Mouse (Mus musculus) limb, embryonic 10.5 days (tissue): ENCODE measurements around the gene Hira. TPM values are rescaled to one million over a fixed set of nuclear protein-coding genes. Genes with fewer than 3 reads are reported as not detected.
A peak's percentile ranks its signal among the peaks of the same experiment; 100 is the strongest.
"Not testable (repeated sequence)": the region's sequence is repeated elsewhere in the genome, so short reads cannot be mapped to it uniquely, and the experiment has no call there.

Source experiments
- DNase-seq: peaks from one replicate; pipeline ENCODE4 v3.0.0-alpha.2; 2017; ENCODE audit warnings: low spot score
- H3K27ac ChIP-seq: fragments of 300-500 bp; sonication (generic); 2 replicates; pipeline ENCODE4 v1.5.1; 2016; ENCODE audit warnings: mild to moderate bottlenecking
- H3K27me3 ChIP-seq: fragments of 300-500 bp; sonication (generic); 2 replicates; pipeline ENCODE4 v1.6.1; 2016; ENCODE audit warnings: low read depth, mild to moderate bottlenecking; ENCODE audit not compliant: poor library complexity, severe bottlenecking
- H3K36me3 ChIP-seq: fragments of 300-500 bp; sonication (generic); 2 replicates; pipeline ENCODE4 v1.6.1; 2016; ENCODE audit warnings: mild to moderate bottlenecking, moderate library complexity
- H3K4me1 ChIP-seq: fragments of 300-500 bp; sonication (generic); 2 replicates; pipeline ENCODE4 v1.6.1; 2016
- H3K4me3 ChIP-seq: fragments of 300-500 bp; sonication (generic); 2 replicates; pipeline ENCODE4 v1.5.1; 2016; ENCODE audit warnings: mild to moderate bottlenecking, moderate library complexity
- H3K9me3 ChIP-seq: fragments of 300-500 bp; sonication (generic); replicated peaks from 2 replicates; pipeline ENCODE4 v1.6.1; 2016; ENCODE audit warnings: mild to moderate bottlenecking
- WGBS: fragments of 180-500 bp; shearing (Covaris S2); methylation state at CpG from one replicate; pipeline ENCODE4 v1.1.7; 2016; 5-methylcytosine and 5-hydroxymethylcytosine counted together
- polyA plus RNA-seq: library from polyadenylated mRNA; unstranded; fragments of >200 nt; fragmentation: Nextera tagmentation; extraction: Ambion mirVana; gene quantifications from 2 replicates; pipeline ENCODE4 v1.2.1, GENCODE M21; 2016

Hira gene
- polyA plus RNA-seq, 1 experiment from 2014 or later, result 25.6 TPM

DNA sequence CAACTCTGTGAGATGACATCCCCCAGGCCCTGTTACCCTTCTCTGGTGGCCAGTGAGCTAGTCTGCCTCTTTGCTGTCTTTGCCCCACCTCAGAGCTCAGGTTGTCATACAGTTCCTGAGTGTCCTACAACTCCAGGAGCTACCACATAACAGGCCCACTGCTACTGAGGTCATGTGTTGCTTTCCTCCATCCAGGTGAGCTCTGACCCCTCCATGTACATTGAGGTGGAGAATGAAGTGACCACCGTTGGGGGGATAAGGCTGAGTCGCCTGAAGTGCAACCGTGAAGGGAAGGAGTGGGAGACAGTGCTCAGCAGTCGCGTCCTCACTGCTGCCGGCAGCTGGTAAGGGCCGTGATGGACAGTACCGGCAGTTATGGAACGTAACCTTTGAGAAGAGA lies 72.1 kb downstream of the Hira start:
- Histone ChIP-seq H3K4me3 (no peak overlapping the region), H3K27ac (no peak overlapping the region), H3K9me3 (no peaks in the 10 kb centered on the region), H3K36me3 (peaks cover 99% of the 10 kb centered on the region), H3K27me3 (no peaks in the 10 kb centered on the region), H3K4me1 (no peaks in the 10 kb centered on the region)
- DNase-seq, result peak; percentile 21
- WGBS, result 95% methylated on average over 9 of the region's 9 CpGs

DNA sequence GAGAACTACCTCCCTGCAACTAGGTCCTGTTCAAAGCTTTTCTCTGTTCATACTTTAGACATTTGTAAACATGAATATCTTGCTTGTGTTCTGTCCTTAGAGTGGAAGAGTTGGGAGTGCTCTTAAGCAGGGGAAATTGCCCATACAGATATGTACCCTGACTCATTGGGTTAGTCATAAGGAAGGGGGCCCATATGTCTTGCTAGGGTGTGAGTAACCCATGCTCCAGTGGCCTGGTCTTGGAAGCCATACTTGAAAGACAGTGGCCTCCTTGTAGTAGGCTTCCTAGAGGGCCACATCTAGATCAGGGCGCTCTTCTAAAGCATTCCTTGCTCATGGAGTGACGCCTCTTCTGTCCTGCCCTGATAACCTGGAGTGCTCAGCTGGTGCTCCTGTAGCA lies 73.5 kb downstream of the Hira start:
- Histone ChIP-seq H3K9me3 (no peaks in the 10 kb centered on the region), H3K27ac (no peak overlapping the region), H3K4me1 (no peaks in the 10 kb centered on the region), H3K36me3 (peaks cover 100% of the 10 kb centered on the region), H3K27me3 (no peaks in the 10 kb centered on the region), H3K4me3 (no peak overlapping the region)
- DNase-seq, result no peak
- WGBS, result 92% methylated on average over 2 of the region's 2 CpGs

DNA sequence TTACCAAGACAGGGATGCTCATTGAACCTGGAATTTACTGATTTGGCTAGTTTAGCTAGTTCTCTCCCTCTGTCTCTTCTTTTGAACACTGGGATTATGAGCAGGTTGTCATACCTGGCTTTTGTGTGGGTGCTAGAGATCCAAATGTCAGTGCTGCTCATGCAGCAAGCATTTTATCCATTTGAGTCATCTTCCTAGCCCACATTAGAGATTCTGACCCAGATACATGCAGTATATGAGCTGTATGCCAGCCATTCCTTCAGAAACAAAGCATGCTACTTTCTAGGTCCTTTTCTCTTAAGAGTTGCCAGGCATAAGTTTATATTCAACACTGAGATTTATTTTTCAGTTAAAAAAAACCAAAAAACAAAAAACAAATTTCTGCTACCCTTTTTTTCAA lies 76.0 kb downstream of the Hira start:
- peaks cover 100% of the 10 kb centered on the region for H3K36me3 ChIP-seq
- DNase-seq, result no peak

DNA sequence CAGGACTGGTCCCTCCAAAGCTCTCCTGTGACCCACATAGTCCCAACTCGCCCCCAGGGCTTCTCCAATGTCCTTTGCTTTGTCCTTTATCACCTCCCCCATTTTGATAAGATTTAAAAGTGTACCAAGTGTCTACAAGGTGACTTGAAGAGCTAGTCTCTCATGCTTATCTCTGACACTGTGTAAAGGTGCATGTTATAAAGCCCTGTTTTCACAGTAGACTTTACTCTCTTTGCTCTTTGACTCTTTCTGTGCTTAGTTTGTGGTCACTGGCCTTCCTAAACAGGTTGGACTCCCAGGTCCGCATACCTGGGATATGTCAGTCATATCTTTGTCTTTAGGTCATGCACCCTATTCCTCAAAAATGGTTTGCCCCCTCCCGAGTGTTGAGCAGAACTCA lies 78.2 kb downstream of the Hira start:
- peaks cover 2% of the 10 kb centered on the region; the same call in 1 of the 2 replicates for H3K9me3 ChIP-seq
- H3K27me3 ChIP-seq, result no peaks in the 10 kb centered on the region
- no peak overlapping the region for H3K4me3 ChIP-seq
- peaks cover 91% of the 10 kb centered on the region for H3K36me3 ChIP-seq
- H3K27ac ChIP-seq, result no peak overlapping the region
- H3K4me1 ChIP-seq, result no peaks in the 10 kb centered on the region
- WGBS, result 90% methylated on average over 3 of the region's 3 CpGs
- DNase-seq, result no peak

More for the DNA sequence above, 76.0 kb downstream of the Hira start:
- Histone ChIP-seq H3K4me1 (no peaks in the 10 kb centered on the region), H3K4me3 (no peak overlapping the region), H3K27ac (no peak overlapping the region), H3K9me3 (no peaks in the 10 kb centered on the region), H3K27me3 (no peaks in the 10 kb centered on the region)

DNA sequence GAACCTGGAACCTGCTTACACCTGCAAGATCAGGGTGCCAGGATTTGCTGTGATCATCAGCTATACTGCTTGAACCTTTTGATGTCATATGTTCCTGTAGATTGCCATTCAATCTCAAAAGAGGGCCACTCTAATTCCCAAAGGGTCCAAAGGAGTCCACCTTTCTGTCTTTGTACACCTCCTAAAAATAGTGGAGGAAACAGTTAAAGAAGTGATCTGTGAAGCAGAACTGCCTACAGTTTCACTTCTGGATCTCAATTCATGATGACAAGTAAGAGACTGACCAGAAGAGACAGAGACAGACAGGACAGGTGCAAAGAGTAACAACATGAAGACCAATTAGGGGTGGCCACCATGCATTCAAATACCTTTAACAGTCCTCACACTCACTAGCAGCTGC lies 86.6 kb downstream of the Hira start:
- Histone ChIP-seq H3K9me3 (peaks cover 9% of the 10 kb centered on the region; the same call in 1 of the 2 replicates), H3K4me1 (no peaks in the 10 kb centered on the region), H3K27me3 (no peaks in the 10 kb centered on the region), H3K27ac (no peak overlapping the region), H3K4me3 (no peak overlapping the region), H3K36me3 (peaks cover 87% of the 10 kb centered on the region)
- DNase-seq, result no peak

DNA sequence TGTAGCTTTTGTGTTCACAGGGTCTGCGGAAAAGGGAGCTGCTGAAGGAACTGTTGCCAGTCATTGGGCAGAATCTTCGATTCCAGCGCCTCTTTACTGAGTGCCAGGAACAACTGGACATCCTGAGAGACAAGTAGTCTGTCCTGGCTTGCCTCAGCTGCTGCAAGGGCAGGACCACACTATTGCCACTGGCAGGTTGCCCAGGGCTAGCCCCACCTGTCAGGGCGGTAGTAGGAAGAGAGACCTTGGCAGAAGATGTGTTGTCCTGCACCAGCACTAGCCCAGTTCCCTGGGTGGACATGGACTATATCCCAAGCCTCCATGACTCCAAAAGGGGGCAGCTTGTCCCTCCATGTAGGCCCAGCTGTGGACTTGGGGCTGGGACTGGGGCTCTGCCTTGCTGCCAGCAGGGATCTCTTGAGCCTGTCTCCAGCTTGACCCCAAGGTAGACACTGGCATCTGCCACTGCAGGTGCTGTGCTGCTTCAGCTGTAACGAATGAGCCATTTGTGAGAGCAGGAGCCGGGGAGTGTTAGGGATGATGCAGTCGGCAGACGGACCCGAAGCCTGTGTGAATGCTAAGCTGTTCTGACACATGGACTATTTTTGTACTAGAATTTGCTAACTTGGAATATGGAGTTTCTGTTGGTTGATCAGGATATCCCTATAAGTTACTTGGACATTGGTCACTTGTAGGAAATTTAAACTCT lies 92.7 kb downstream of the Hira start:
- DNase-seq, result no peak
- WGBS, result 97% methylated on average over 9 of the region's 9 CpGs
- Histone ChIP-seq H3K27me3 (no peaks in the 10 kb centered on the region), H3K4me1 (no peaks in the 10 kb centered on the region), H3K36me3 (peaks cover 71% of the 10 kb centered on the region), H3K27ac (no peak overlapping the region), H3K4me3 (no peak overlapping the region), H3K9me3 (no peaks in the 10 kb centered on the region)

DNA sequence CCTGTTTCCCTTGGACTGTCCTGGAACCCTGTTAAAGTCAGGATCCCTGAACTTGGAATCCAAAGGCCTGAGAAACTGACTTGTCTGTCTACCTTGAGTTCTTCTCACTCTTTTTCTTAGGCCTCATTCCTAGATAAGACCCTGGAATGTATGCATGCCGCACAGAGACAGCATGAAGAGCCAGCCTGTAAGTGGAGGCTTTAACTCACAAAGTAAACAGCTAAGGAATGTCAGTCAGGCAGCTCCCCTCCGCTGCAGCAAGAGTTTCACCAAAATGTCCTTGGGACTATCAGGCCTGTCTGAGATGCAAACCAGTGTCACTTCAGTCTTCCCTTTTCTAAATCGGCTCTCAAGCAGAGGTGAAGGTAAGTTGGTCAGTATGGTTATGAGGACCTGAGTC lies 94.0 kb downstream of the Hira start:
- Histone ChIP-seq H3K27me3 (no peaks in the 10 kb centered on the region), H3K4me1 (no peaks in the 10 kb centered on the region), H3K27ac (no peak overlapping the region), H3K9me3 (no peaks in the 10 kb centered on the region), H3K4me3 (no peak overlapping the region), H3K36me3 (peaks cover 64% of the 10 kb centered on the region)
- WGBS, result 85% methylated on average over 3 of the region's 3 CpGs
- no peak for DNase-seq

DNA sequence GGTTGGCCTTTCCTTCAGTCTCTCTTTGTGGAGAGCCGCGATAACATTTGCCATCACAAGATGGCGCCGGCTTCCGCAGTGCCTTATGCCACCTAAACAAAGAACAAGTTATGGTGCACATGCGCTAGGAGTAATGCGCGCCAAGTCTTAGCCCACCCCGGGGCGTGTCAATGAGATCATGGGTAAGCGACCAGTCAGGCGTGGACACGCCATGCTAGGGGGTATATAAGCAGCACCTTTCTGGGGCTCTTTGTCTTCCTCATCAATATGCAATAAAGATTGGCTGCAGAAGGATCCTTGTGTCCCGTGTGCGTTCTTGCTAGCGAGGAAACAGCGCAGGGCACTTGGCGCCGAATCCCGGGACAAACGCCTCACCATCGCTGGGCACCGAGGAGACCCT lies 98.8 kb downstream of the Hira start:
- H3K36me3 ChIP-seq, result peaks cover 26% of the 10 kb centered on the region
- not testable (repeated sequence) for H3K27ac ChIP-seq, H3K9me3 ChIP-seq, H3K4me1 ChIP-seq, DNase-seq, H3K4me3 ChIP-seq, H3K27me3 ChIP-seq
- 83% methylated on average over 23 of the region's 23 CpGs for WGBS

DNA sequence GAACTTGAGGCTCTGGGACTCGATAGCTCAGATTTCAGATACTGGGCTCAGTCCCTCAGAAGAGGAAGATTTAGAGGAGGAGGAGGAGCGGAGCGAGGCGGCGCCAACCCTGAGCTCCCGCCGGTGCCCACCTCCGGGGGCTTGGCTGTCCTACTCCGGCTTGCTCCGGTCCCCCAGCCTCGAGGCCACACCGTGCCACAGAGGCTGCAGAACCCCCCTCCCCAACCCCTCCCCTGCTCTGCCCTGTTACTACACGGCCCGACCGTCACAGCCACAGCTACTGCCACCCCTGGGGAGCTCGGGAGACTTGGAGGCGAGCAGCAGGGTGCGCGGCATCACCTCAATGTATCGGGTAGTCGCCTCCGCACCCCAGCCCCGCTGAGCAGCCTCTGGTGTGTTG lies 99.5 kb downstream of the Hira start:
- WGBS, result 78% methylated on average over 23 of the region's 23 CpGs
- no peak for DNase-seq
- peaks cover 20% of the 10 kb centered on the region for H3K36me3 ChIP-seq
- H3K9me3 ChIP-seq, result 0 out of 2 replicates have a peak, but pooled peaks cover 2% of the 10 kb centered on the region
- H3K4me3 ChIP-seq, result no peak overlapping the region
- no peaks in the 10 kb centered on the region for H3K27me3 ChIP-seq
- H3K27ac ChIP-seq, result no peak overlapping the region
- no peaks in the 10 kb centered on the region for H3K4me1 ChIP-seq

DNA sequence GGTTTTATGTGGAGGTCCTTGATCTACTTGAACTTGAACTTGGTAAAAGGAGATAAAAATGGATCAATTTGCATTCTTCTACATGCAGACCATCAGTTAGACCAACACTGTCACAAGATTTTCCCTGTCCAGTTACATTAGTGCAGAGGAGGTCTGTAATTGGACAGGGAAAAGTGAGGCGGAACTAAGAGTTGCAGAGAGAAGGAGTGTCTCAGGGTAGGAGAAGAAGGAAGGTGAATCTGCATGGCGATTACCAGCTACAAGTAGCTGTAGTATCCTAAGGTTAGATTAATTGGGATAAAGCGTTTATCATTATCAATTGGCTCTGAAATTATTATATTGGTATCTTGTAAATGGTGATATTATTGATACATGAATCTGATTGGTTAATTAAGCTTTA lies 109.5 kb downstream of the Hira start:
- DNase-seq, result no peak
- H3K9me3 ChIP-seq, result no peaks in the 10 kb centered on the region
- H3K27ac ChIP-seq, result no peak overlapping the region
- no peaks in the 10 kb centered on the region for H3K27me3 ChIP-seq
- no peaks in the 10 kb centered on the region for H3K4me1 ChIP-seq
- H3K36me3 ChIP-seq, result no peaks in the 10 kb centered on the region
- WGBS, result 89% methylated on average over 3 of the region's 3 CpGs
- H3K4me3 ChIP-seq, result no peak overlapping the region

DNA sequence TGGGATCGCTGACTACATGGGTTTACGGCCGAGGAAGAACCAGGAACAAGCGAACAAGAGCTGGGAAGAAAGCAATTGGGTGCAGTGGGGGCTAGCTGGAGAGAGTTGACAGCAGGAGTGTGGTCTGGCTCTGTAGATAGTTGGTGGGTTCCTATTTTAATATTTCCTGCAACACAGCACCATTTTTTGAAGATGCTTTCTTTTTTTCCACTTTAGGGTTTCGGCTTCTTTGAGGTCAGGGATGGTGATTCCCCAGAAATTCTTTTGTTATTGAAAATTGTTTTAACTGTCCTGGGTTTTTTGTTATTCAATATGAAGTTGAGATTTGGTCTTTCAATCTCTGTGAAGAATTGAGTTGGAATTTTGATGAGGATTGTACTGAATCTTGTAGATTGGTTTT lies 110.0 kb downstream of the Hira start:
- Histone ChIP-seq H3K36me3 (no peaks in the 10 kb centered on the region), H3K9me3 (no peaks in the 10 kb centered on the region), H3K4me3 (no peak overlapping the region), H3K27ac (no peak overlapping the region), H3K4me1 (no peaks in the 10 kb centered on the region), H3K27me3 (no peaks in the 10 kb centered on the region)
- no peak for DNase-seq
- WGBS, result 91% methylated on average over 5 of the region's 5 CpGs

DNA sequence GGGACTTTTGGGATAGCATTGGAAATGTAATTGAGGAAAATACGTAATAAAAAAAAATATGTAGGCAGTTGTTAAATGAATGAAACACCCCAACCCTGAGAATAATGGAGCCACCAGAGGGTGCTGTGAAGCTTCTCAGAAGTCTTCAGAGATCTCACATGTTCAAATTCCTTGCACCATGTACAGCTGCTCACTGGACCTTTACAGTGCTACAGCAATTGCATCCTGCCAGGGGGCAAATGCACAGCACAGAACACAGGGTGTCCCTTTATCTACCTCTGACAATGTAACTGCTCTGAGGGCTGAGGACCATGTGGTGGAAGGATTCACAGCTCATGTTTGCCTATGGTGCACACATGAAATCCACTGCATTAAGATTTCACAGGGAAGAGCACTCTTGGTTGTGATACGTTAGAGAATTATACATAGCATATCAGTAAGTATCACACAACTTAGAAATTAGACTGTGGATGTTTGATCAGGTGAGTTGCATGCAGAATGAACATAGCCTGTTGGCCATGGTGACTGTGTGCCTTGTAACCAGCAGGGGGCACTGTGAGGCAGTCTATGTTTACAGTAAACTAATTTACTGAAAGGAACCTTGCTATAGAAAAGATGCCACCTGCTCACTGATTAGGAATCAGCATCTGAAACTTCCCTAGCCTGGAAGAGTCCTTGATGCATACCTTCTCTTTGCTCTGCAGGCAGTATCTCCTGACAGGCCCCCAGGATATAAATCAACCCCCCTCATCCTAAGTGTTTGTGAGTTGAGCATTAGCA lies 126.0 kb downstream of the Hira start:
- not testable (repeated sequence) for H3K4me1 ChIP-seq, H3K4me3 ChIP-seq, H3K27me3 ChIP-seq, H3K27ac ChIP-seq, H3K9me3 ChIP-seq, H3K36me3 ChIP-seq
- 38% methylated on average over 2 of the region's 2 CpGs for WGBS
- peak; percentile 31 for DNase-seq

DNA sequence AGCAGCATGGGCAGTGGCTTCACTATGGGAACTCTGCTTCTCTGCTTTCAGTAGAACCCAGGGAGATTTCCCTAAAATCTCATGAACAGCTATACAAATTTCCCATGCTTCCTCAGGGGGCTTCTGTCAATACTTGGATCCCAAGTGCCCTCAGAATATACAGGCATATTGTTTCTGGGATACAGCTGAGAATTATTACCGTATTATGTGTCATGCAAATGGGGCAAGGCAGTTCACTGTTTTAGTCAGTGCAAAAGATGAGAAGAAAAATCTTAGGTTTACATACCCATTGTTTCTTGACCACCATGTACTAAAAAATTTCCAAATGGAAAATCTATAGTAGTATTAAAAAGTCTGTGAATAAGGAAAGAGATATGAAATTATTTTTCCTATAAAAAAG lies 126.9 kb downstream of the Hira start:
- H3K4me3 ChIP-seq, result no peak overlapping the region
- no peaks in the 10 kb centered on the region for H3K4me1 ChIP-seq
- H3K36me3 ChIP-seq, result no peaks in the 10 kb centered on the region
- no peaks in the 10 kb centered on the region for H3K27me3 ChIP-seq
- 92% methylated on average over 1 of the region's 1 CpGs for WGBS
- no peak overlapping the region for H3K27ac ChIP-seq
- no peak for DNase-seq
- H3K9me3 ChIP-seq, result no peaks in the 10 kb centered on the region
